Comparison of ENCODE assay signal across 16 mouse cellular contexts in genomic region chr8:108450847-108451246, GRCm38 (mm10).
DNase-seq lines count a peak whose midpoint lies in the region; ATAC-seq lines count a peak whose summit lies in the region.
"Had no signal": no experiment of that assay in that cellular context is flagged by ENCODE, and none has a peak within 500 bp of the region (broad histone marks: within the 10 kb centered on the region; RNA-seq: fewer than 3 reads in every experiment).

No protein-coding gene starts in this region.

- intact Hi-C loops in heart, postnatal 25 days (cut with DNase I) = no loop called here

- no peak for ATAC-seq in heart, embryonic 15.5 days (replicated peaks; ENCODE audit: insufficient number of reproducible peaks, insufficient read depth, low FRiP score, low read depth)
- peak; percentile 80 for ATAC-seq in midbrain, embryonic 11.5 days (ENCODE audit: low FRiP score)
- no peak for ATAC-seq in midbrain, embryonic 16.5 days
- peak; percentile 59; the same call in 1 of the 2 replicates for ATAC-seq in forebrain, embryonic 13.5 days

- H3K9me3 ChIP-seq in heart, embryonic 15.5 days (replicated peaks) = no peaks in the 10 kb centered on the region
- H3K9me3 ChIP-seq in midbrain, embryonic 11.5 days (ENCODE audit: control insufficient read depth, low read length) = no peaks in the 10 kb centered on the region
- H3K9me3 ChIP-seq in midbrain, embryonic 16.5 days (replicated peaks; ENCODE audit: control insufficient read depth, low read length, poor library complexity, severe bottlenecking) = no peaks in the 10 kb centered on the region
- H3K9me3 ChIP-seq in forebrain, embryonic 13.5 days (replicated peaks) = no peaks in the 10 kb centered on the region
- H3K9me3 ChIP-seq: hindbrain, embryonic 13.5 days had no signal

- no peaks in the 10 kb centered on the region for H3K36me3 ChIP-seq in heart, embryonic 15.5 days
- H3K36me3 ChIP-seq in midbrain, embryonic 11.5 days (ENCODE audit: control insufficient read depth, insufficient read depth, low read length) = no peaks in the 10 kb centered on the region
- no peaks in the 10 kb centered on the region for H3K36me3 ChIP-seq in midbrain, embryonic 16.5 days (ENCODE audit: control insufficient read depth, insufficient read depth, low read length)
- H3K36me3 ChIP-seq in forebrain, embryonic 13.5 days (ENCODE audit: poor library complexity, severe bottlenecking) = no peaks in the 10 kb centered on the region
- H3K36me3 ChIP-seq: hindbrain, embryonic 13.5 days had no signal

- H3K4me1 ChIP-seq in heart, embryonic 15.5 days (replicated peaks) = no peaks in the 10 kb centered on the region
- H3K4me1 ChIP-seq in midbrain, embryonic 11.5 days (ENCODE audit: control insufficient read depth, insufficient read depth, low read length) = peaks cover 25% of the 10 kb centered on the region
- peaks cover 12% of the 10 kb centered on the region for H3K4me1 ChIP-seq in midbrain, embryonic 16.5 days (ENCODE audit: control insufficient read depth, insufficient read depth, low read length)
- H3K4me1 ChIP-seq in forebrain, embryonic 13.5 days = peaks cover 31% of the 10 kb centered on the region

- H3K27me3 ChIP-seq in heart, embryonic 15.5 days = no peaks in the 10 kb centered on the region
- peaks cover 7% of the 10 kb centered on the region for H3K27me3 ChIP-seq in midbrain, embryonic 11.5 days (ENCODE audit: control insufficient read depth, insufficient read depth, low read length)
- H3K27me3 ChIP-seq in midbrain, embryonic 16.5 days (ENCODE audit: control insufficient read depth, insufficient read depth, low read depth, low read length) = no peaks in the 10 kb centered on the region
- peaks cover 38% of the 10 kb centered on the region for H3K27me3 ChIP-seq in forebrain, embryonic 13.5 days

- peak overlapping the region; percentile 13; the same call in 1 of the 2 replicates for H3K4me2 ChIP-seq in heart, embryonic 15.5 days
- H3K4me2 ChIP-seq in midbrain, embryonic 11.5 days = peak overlapping the region; percentile 20
- H3K4me2 ChIP-seq in midbrain, embryonic 16.5 days (ENCODE audit: low read length) = no peak overlapping the region
- peak overlapping the region; percentile 36 for H3K4me2 ChIP-seq in forebrain, embryonic 13.5 days
- H3K4me2 ChIP-seq: hindbrain, embryonic 13.5 days had no signal

- no peak overlapping the region for H3K9ac ChIP-seq in heart, embryonic 15.5 days
- H3K9ac ChIP-seq in midbrain, embryonic 11.5 days (ENCODE audit: low read length) = no peak overlapping the region; the same call in 1 of the 2 replicates
- no peak overlapping the region for H3K9ac ChIP-seq in midbrain, embryonic 16.5 days (ENCODE audit: low read depth, low read length)
- no peak overlapping the region for H3K9ac ChIP-seq in forebrain, embryonic 13.5 days
- H3K9ac ChIP-seq: hindbrain, embryonic 13.5 days; liver, embryonic 14.5 days had no signal

- H3K27ac ChIP-seq in heart, embryonic 15.5 days = no peak overlapping the region
- no peak overlapping the region for H3K27ac ChIP-seq in midbrain, embryonic 11.5 days (ENCODE audit: low read depth, low read length)
- H3K27ac ChIP-seq in midbrain, embryonic 16.5 days (ENCODE audit: low read length) = no peak overlapping the region
- H3K27ac ChIP-seq in forebrain, embryonic 13.5 days = no peak overlapping the region
- H3K27ac ChIP-seq: hindbrain, embryonic 13.5 days; liver, embryonic 14.5 days had no signal

- WGBS in heart, embryonic 15.5 days = 47% methylated on average over 8 of the region's 8 CpGs
- WGBS in midbrain, embryonic 11.5 days = 5% methylated on average over 8 of the region's 8 CpGs
- 11% methylated on average over 8 of the region's 8 CpGs for WGBS in midbrain, embryonic 16.5 days
- 8% methylated on average over 8 of the region's 8 CpGs for WGBS in forebrain, embryonic 13.5 days

- H3K4me3 ChIP-seq in heart, embryonic 15.5 days = no peak overlapping the region
- no peak overlapping the region for H3K4me3 ChIP-seq in midbrain, embryonic 11.5 days (ENCODE audit: low read depth, low read length)
- H3K4me3 ChIP-seq in midbrain, embryonic 16.5 days (ENCODE audit: low read depth, low read length) = no peak overlapping the region
- H3K4me3 ChIP-seq in forebrain, embryonic 13.5 days = no peak overlapping the region
- H3K4me3 ChIP-seq: hindbrain, embryonic 13.5 days had no signal

- no peak for DNase-seq in heart, postnatal 25 days (ENCODE audit: low spot score)
- DNase-seq in midbrain, embryonic 11.5 days (ENCODE audit: low spot score, missing footprints) = peak; percentile 96
- peak; percentile 3 for DNase-seq in yolk sac, embryonic 10.5 days (ENCODE audit: low spot score)
- no peak for DNase-seq in right cerebral cortex, postnatal 14 days
- no peak for DNase-seq in cerebellum, adult 9-10 months
- DNase-seq: adrenal gland, postnatal 36 days; cerebellum, adult 18-20 months; gastrocnemius, postnatal 10 days; kidney, postnatal 36 days; spleen, adult 18-20 months; thymus, adult 18-20 months had no signal

Comparison
In these comparisons a context has a peak if more than half of its experiments do, and no peak if none do; other contexts are left out.
1. ATAC-seq: peak in midbrain, embryonic 11.5 days (single experiment) and forebrain, embryonic 13.5 days (single experiment); none in heart, embryonic 15.5 days (single experiment) and midbrain, embryonic 16.5 days (single experiment).
2. DNase-seq: peak in midbrain, embryonic 11.5 days (single experiment) and yolk sac, embryonic 10.5 days (single experiment); none in heart, postnatal 25 days (single experiment), right cerebral cortex, postnatal 14 days (single experiment) and cerebellum, adult 9-10 months (single experiment).